Mouse (Mus musculus): ENCODE data around the gene Gm11569.
"Not testable (repeated sequence)": the region's sequence is repeated elsewhere in the genome, so short reads cannot be mapped to it uniquely, and the experiment has no call there.

DNA sequence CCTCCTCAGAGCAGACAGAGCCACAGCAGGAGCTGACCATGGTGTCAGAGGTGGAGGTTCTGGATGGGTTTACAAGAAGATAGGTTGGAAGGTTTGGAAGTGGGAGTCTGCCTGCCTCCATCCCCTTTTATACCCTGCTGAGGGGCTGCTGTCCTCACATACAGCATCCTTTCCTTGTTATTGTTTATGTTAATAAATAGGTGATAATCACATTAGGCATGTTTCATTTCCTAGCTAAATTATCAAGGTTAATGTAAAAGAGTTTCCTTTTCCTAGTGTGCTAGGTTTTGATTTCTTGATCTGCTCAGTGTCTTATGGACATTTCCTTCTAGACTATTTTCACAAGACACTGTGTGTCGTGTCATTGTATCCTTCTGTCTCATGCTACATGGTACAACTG, 5.6 kb upstream of the Gm11569 start, which contains the start of gene Gm11554:
- TF ChIP-seq CTCF (IDR thresholded peaks at IDR 0.05; ENCODE audit: low read depth, low read length); POLR2A (IDR thresholded peaks at IDR 0.05; ENCODE audit: borderline replicate concordance, low read depth, low read length): not testable (repeated sequence)

All from bone marrow macrophage, adult 2 months (primary cell).